Mouse (Mus musculus) forebrain, embryonic 11.5 days (tissue): ENCODE data around the gene Rc3h1. TPM values are rescaled to one million over a fixed set of nuclear protein-coding genes. Genes with fewer than 3 reads are reported as not detected.

Experiments
- ATAC-seq: fragments of 200-750 bp; cut with Nextera tagmentation; replicated peaks from 2 replicates; pipeline ENCODE4 v1.8.0; 2017; ENCODE audit warnings: moderate TSS enrichment; ENCODE audit not compliant: low FRiP score
- DNase-seq: peaks from one replicate; pipeline ENCODE4 v3.0.0-alpha.2; 2017; ENCODE audit warnings: low spot score
- H3K27ac ChIP-seq: fragments of 300-500 bp; sonication (generic); 2 replicates; pipeline ENCODE4 v1.5.1; 2014; ENCODE audit warnings: low read depth, low read length
- H3K27me3 ChIP-seq: fragments of 300-500 bp; sonication (generic); 2 replicates; pipeline ENCODE4 v1.6.1; 2014; ENCODE audit warnings: mild to moderate bottlenecking, low read length, mixed read lengths; ENCODE audit not compliant: control insufficient read depth, insufficient read depth
- H3K36me3 ChIP-seq: fragments of 300-500 bp; sonication (generic); 2 replicates; pipeline ENCODE4 v1.6.1; 2014; ENCODE audit warnings: mild to moderate bottlenecking, low read length, moderate library complexity, mixed read lengths; ENCODE audit not compliant: control insufficient read depth, insufficient read depth
- H3K4me1 ChIP-seq: fragments of 300-500 bp; sonication (generic); replicated peaks from 2 replicates; pipeline ENCODE4 v1.6.1; 2014; ENCODE audit warnings: low read length, mixed read lengths; ENCODE audit not compliant: control insufficient read depth, insufficient read depth
- H3K4me2 ChIP-seq: fragments of 300-500 bp; sonication (generic); 2 replicates; pipeline ENCODE4 v1.6.1; 2014; ENCODE audit warnings: low read depth, mild to moderate bottlenecking, low read length, moderate library complexity, mixed read lengths; ENCODE audit not compliant: severe bottlenecking
- H3K4me3 ChIP-seq: fragments of 300-500 bp; sonication (generic); 2 replicates; pipeline ENCODE4 v1.5.1; 2014; ENCODE audit warnings: low read depth, low read length
- H3K9ac ChIP-seq: fragments of 300-500 bp; sonication (generic); 2 replicates; pipeline ENCODE4 v1.6.1; 2014; ENCODE audit warnings: low read length
- H3K9me3 ChIP-seq: fragments of 300-500 bp; sonication (generic); 2 replicates; pipeline ENCODE4 v1.6.1; 2016; ENCODE audit warnings: low read length, mixed read lengths; ENCODE audit not compliant: control insufficient read depth
- WGBS: fragments of 180-500 bp; shearing (Covaris S2); extraction: QIAGEN DNeasy Blood & Tissue Kit; methylation state at CpG from one replicate; pipeline ENCODE4 v1.1.7; 2014; 5-methylcytosine and 5-hydroxymethylcytosine counted together
- polyA plus RNA-seq: library from polyadenylated mRNA; unstranded; fragments of >200 nt; fragmentation: Nextera tagmentation; extraction: Ambion mirVana; gene quantifications from 2 replicates; pipeline ENCODE4 v1.2.1, GENCODE M21; 2014

The Rc3h1 gene
- polyA plus RNA-seq, 1 experiment from 2014 or later = 9.0 TPM

DNA sequence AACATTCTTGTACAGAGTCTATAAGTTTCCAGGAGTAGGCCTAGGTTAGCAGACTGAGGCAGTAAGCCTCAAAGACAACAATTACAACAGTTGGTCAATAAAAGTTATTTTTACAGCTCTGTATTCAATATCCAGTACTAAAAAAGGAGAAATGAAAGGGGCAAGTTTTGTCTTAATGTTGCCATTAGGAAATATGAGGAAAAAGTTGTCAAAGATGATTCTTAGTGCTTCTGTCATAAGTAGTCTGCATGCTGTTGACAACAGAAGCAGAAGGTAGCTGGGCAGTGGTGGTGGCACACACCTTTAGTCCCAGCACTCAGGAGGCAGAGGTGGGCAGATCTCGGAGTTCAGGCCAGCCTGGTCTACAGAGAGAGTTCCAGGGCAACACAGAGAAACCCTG lies 13.2 kb downstream of the Rc3h1 start:
- ATAC-seq = no peak
- no peaks in the 10 kb centered on the region for H3K36me3 ChIP-seq
- no peaks in the 10 kb centered on the region for H3K9me3 ChIP-seq
- H3K4me1 ChIP-seq = no peaks in the 10 kb centered on the region
- H3K9ac ChIP-seq = no peak overlapping the region
- no peaks in the 10 kb centered on the region for H3K27me3 ChIP-seq
- DNase-seq = no peak
- H3K4me3 ChIP-seq = no peak overlapping the region
- no peak overlapping the region for H3K27ac ChIP-seq
- no peak overlapping the region for H3K4me2 ChIP-seq
- WGBS = 97% methylated on average over 1 of the region's 1 CpGs

GRCm38 (mm10) chr1:160921938-160922337 lies 15.7 kb downstream of the Rc3h1 start:
- H3K36me3 ChIP-seq = no peaks in the 10 kb centered on the region
- H3K4me3 ChIP-seq = no peak overlapping the region
- H3K27ac ChIP-seq = no peak overlapping the region
- no peaks in the 10 kb centered on the region for H3K27me3 ChIP-seq
- DNase-seq (no peak), ATAC-seq (no peak)
- H3K9ac ChIP-seq = no peak overlapping the region
- 90% methylated on average over 1 of the region's 1 CpGs for WGBS
- no peaks in the 10 kb centered on the region for H3K4me1 ChIP-seq
- H3K4me2 ChIP-seq = no peak overlapping the region
- no peaks in the 10 kb centered on the region for H3K9me3 ChIP-seq

- H3K36me3 ChIP-seq = no peaks in the 10 kb centered on the region
- no peak overlapping the region for H3K27ac ChIP-seq
- H3K27me3 ChIP-seq = no peaks in the 10 kb centered on the region
- no peaks in the 10 kb centered on the region for H3K4me1 ChIP-seq
- DNase-seq (no peak), ATAC-seq (no peak)
- H3K9ac ChIP-seq = no peak overlapping the region
- no peak overlapping the region for H3K4me2 ChIP-seq
- no peaks in the 10 kb centered on the region for H3K9me3 ChIP-seq
- no peak overlapping the region for H3K4me3 ChIP-seq
Observed at GRCm38 (mm10) chr1:160931320-160931719, 25.1 kb downstream of the Rc3h1 start.

- H3K36me3 ChIP-seq = no peaks in the 10 kb centered on the region
- no peaks in the 10 kb centered on the region for H3K27me3 ChIP-seq
- DNase-seq = no peak
- H3K4me3 ChIP-seq = no peak overlapping the region
- H3K4me1 ChIP-seq = no peaks in the 10 kb centered on the region
- H3K9ac ChIP-seq = no peak overlapping the region
- no peak overlapping the region for H3K4me2 ChIP-seq
- 72% methylated on average over 4 of the region's 4 CpGs for WGBS
- ATAC-seq = no peak
- no peaks in the 10 kb centered on the region for H3K9me3 ChIP-seq
- no peak overlapping the region for H3K27ac ChIP-seq
Observed at GRCm38 (mm10) chr1:160933896-160934482, 27.8 kb downstream of the Rc3h1 start.

DNA sequence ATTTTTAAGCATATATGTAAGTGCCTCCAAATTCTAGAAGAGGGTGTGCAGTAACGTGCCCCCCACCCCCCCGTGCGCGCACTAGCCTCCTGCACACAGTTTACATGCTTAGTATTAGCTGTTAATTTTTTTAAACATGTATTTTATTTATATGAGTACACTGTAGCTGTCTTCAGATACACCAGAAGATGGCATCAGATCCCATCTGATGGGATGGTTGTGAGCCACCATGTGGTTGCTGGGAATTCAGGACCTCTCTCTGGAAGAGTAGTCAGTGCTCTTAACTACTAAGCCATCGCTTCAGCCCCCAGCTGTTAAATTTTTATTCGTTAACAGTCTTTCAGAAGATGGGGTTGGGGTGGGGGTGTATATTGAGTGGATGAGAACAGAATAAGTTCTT lies 29.3 kb downstream of the Rc3h1 start:
- Histone ChIP-seq H3K9ac (no peak overlapping the region), H3K4me1 (no peaks in the 10 kb centered on the region), H3K4me2 (no peak overlapping the region), H3K9me3 (no peaks in the 10 kb centered on the region), H3K27me3 (no peaks in the 10 kb centered on the region), H3K36me3 (no peaks in the 10 kb centered on the region), H3K4me3 (no peak overlapping the region), H3K27ac (no peak overlapping the region)
- 95% methylated on average over 6 of the region's 6 CpGs for WGBS
- ATAC-seq (peak; percentile 33; the same call in 1 of the 2 replicates), DNase-seq (no peak)

GRCm38 (mm10) chr1:160963199-160963598 lies 57.0 kb downstream of the Rc3h1 start:
- no peaks in the 10 kb centered on the region for H3K9me3 ChIP-seq
- no peaks in the 10 kb centered on the region for H3K27me3 ChIP-seq
- no peaks in the 10 kb centered on the region for H3K4me1 ChIP-seq
- no peak for ATAC-seq
- H3K27ac ChIP-seq = no peak overlapping the region
- H3K4me3 ChIP-seq = no peak overlapping the region
- no peak for DNase-seq
- H3K4me2 ChIP-seq = no peak overlapping the region
- no peak overlapping the region for H3K9ac ChIP-seq
- H3K36me3 ChIP-seq = peaks cover 8% of the 10 kb centered on the region; the same call in 1 of the 2 replicates
- 92% methylated on average over 7 of the region's 7 CpGs for WGBS

DNA sequence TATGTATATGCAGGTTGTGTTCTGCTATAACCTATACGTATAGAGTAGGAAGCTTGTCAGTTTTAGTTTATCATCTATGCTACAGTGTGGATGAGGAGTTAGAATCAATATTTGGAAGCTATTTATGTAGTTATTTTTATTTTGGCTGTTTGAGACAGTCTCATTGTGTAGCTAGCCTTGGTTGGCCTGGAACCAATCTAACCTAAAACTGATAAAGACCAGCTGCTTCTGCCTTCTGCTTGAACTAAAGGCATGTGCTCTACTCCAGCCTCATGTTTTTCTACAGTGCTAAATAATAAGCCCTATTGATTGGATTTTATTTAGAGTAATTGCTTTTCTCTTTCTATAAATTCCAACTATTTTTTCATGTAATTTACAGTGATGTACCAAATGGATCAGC lies 61.0 kb downstream of the Rc3h1 start:
- no peak overlapping the region for H3K4me3 ChIP-seq
- no peak for ATAC-seq
- no peak overlapping the region for H3K4me2 ChIP-seq
- peaks cover 10% of the 10 kb centered on the region; the same call in 1 of the 2 replicates for H3K36me3 ChIP-seq
- H3K4me1 ChIP-seq = no peaks in the 10 kb centered on the region
- no peak overlapping the region for H3K27ac ChIP-seq
- no peak for DNase-seq
- no peaks in the 10 kb centered on the region for H3K9me3 ChIP-seq
- 78% methylated on average over 1 of the region's 1 CpGs for WGBS
- no peaks in the 10 kb centered on the region for H3K27me3 ChIP-seq
- no peak overlapping the region for H3K9ac ChIP-seq

DNA sequence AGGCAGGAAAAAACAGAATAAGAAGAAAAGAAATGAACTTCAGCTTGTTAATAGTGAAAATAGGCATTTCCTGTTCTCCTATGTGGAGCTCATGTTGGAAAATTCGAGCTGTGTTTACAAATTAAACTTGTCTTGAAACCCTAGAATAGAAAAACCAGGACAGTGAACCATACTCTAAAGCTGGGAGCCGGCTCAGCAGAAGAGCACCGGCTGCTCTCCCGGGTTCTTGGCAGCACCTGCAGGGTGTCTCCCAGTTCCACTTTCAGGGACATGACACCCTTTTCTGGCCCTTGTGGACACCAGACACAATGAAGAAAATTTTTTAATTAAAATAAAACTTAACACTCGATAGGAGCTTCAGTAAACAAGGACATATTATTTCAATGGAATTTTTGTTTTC lies 62.4 kb downstream of the Rc3h1 start:
- Histone ChIP-seq H3K36me3 (peaks cover 9% of the 10 kb centered on the region; the same call in 1 of the 2 replicates), H3K9me3 (no peaks in the 10 kb centered on the region), H3K27me3 (no peaks in the 10 kb centered on the region), H3K27ac (no peak overlapping the region), H3K4me2 (no peak overlapping the region), H3K9ac (no peak overlapping the region), H3K4me3 (no peak overlapping the region), H3K4me1 (no peaks in the 10 kb centered on the region)
- ATAC-seq (no peak), DNase-seq (no peak)
- 90% methylated on average over 5 of the region's 5 CpGs for WGBS

DNA sequence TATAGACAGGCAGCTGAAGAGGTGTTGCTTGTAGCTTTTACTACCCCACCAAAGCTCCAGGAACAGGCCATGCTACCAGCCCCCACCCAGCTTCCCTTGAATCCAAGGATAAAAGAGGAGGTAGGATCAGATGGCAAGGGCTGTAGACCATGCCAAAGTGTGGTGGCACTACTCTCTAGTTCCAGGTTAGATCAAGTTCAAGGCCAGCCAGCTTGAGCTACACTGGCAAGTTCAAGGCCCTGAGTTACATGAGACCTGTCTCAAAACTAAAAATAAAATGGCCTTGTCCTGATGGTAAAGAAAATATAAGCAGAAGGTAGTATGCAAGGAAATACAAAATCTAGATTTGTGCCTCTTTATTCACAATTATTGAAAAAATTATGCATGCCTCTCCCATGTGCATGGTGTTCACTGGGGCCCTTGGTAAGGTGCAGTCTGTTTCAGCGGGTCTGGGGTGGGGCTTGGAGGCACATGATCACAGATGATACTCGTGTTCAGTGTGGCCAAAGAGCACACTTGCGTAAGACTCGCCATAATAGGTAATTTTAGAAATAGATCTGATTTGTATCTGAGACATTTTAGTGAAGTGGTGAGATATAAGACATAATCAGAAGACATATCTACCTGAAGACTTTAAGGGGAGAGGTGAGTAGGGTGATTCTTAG lies 72.0 kb downstream of the Rc3h1 start, which contains the start of gene Serpinc1:
TSS of gene Serpinc1 (plus strand) at position 515 of the 665 bp plus-strand sequence.
- WGBS = 93% methylated on average over 4 of the region's 4 CpGs
- H3K4me2 ChIP-seq = no peak within 1 kb of the TSS
- no peak within 1 kb of the TSS for H3K27ac ChIP-seq
- H3K36me3 ChIP-seq = no peaks in the 10 kb centered on the region; the same call in 1 of the 2 replicates
- no peaks in the 10 kb centered on the region for H3K27me3 ChIP-seq
- no peaks in the 10 kb centered on the region for H3K4me1 ChIP-seq
- no peak for ATAC-seq
- H3K9me3 ChIP-seq = no peaks in the 10 kb centered on the region
- no peak within 1 kb of the TSS for H3K4me3 ChIP-seq
- no peak for DNase-seq
- no peak within 1 kb of the TSS for H3K9ac ChIP-seq
